Mouse (Mus musculus) liver, postnatal 0 days (tissue): Measurements from ENCODE around the gene Acss2. TPM values are rescaled to one million over a fixed set of nuclear protein-coding genes. Genes with fewer than 3 reads are reported as not detected.

Source experiments
- ATAC-seq: fragments of 200-750 bp; cut with Nextera tagmentation; 2 replicates; pipeline ENCODE4 v1.8.0; 2017; ENCODE audit warnings: mild to moderate bottlenecking, moderate library complexity
- DNase-seq: peaks from one replicate; pipeline ENCODE4 v3.0.0-alpha.2; 2016
- H3K27ac ChIP-seq: fragments of 300-500 bp; sonication (generic); 2 replicates; pipeline ENCODE4 v1.5.1; 2014; ENCODE audit warnings: antibody characterized with exemption, moderate library complexity, mild to moderate bottlenecking, low read depth
- H3K27me3 ChIP-seq: fragments of 300-500 bp; sonication (generic); 2 replicates; pipeline ENCODE4 v1.6.1; 2014; ENCODE audit warnings: low read length, control low read depth, mixed read lengths; ENCODE audit not compliant: insufficient read depth
- H3K36me3 ChIP-seq: fragments of 300-500 bp; sonication (generic); replicated peaks from 2 replicates; pipeline ENCODE4 v1.6.1; 2014; ENCODE audit warnings: mild to moderate bottlenecking, control low read depth, low read length, moderate library complexity, mixed read lengths; ENCODE audit not compliant: insufficient read depth
- H3K4me1 ChIP-seq: fragments of 300-500 bp; sonication (generic); 2 replicates; pipeline ENCODE4 v1.6.1; 2014; ENCODE audit warnings: antibody characterized with exemption, mild to moderate bottlenecking, control low read depth; ENCODE audit not compliant: insufficient read depth
- H3K4me2 ChIP-seq: fragments of 300-500 bp; sonication (generic); 2 replicates; pipeline ENCODE4 v1.6.1; 2014; ENCODE audit warnings: low read depth, mild to moderate bottlenecking, low read length, moderate library complexity, mixed read lengths
- H3K4me3 ChIP-seq: fragments of 300-500 bp; sonication (generic); 2 replicates; pipeline ENCODE4 v1.5.1; 2014; ENCODE audit warnings: low read depth, low read length
- H3K9ac ChIP-seq: fragments of 300-500 bp; sonication (generic); replicated peaks from 2 replicates; pipeline ENCODE4 v1.6.1; 2014; ENCODE audit warnings: mild to moderate bottlenecking, moderate library complexity
- H3K9me3 ChIP-seq: fragments of 300-500 bp; sonication (generic); 2 replicates; pipeline ENCODE4 v1.6.1; 2016; ENCODE audit warnings: mild to moderate bottlenecking, control low read depth, low read length, mixed read lengths
- CTCF ChIP-seq: sonication (generic); IDR thresholded peaks from 2 replicates; pipeline ENCODE4 v1.5.1; 2016; ENCODE audit warnings: antibody characterized with exemption, low read depth
- EP300 ChIP-seq: IDR thresholded peaks from 2 replicates; pipeline ENCODE4 v1.6.1; 2016; ENCODE audit warnings: antibody characterized with exemption, low read depth, mild to moderate bottlenecking
- WGBS: fragments of 180-500 bp; shearing (Covaris S2); extraction: QIAGEN DNeasy Blood & Tissue Kit; methylation state at CpG from one replicate; pipeline ENCODE4 v1.1.7; 2014; ENCODE audit not compliant: insufficient replicate concordance; 5-methylcytosine and 5-hydroxymethylcytosine counted together
- polyA plus RNA-seq: library from polyadenylated mRNA; unstranded; fragments of >200 nt; fragmentation: Nextera tagmentation; extraction: Ambion mirVana; gene quantifications from 2 replicates; pipeline ENCODE4 v1.2.1, GENCODE M21; 2015

The Acss2 gene
- polyA plus RNA-seq, 1 experiment from 2014 or later = 7.5 TPM

- Histone ChIP-seq H3K4me2 (peak overlapping the region; percentile 52), H3K4me3 (peak overlapping the region; percentile 6; the same call in 1 of the 2 replicates), H3K9me3 (no peaks in the 10 kb centered on the region), H3K9ac (no peak overlapping the region), H3K36me3 (no peaks in the 10 kb centered on the region), H3K27ac (no peak overlapping the region), H3K4me1 (peaks cover 12% of the 10 kb centered on the region; the same call in 1 of the 2 replicates), H3K27me3 (peaks cover 28% of the 10 kb centered on the region)
- WGBS = 2% methylated on average over 23 of the region's 23 CpGs
- DNase-seq (peak; percentile 72), ATAC-seq (no peak)
- TF ChIP-seq EP300 (no peak), CTCF (peak; percentile 55)
Measured at GRCm38 (mm10) chr2:155514666-155515065, 3.1 kb upstream of the Acss2 start.

- H3K4me3 ChIP-seq = no peak overlapping the region
- no peak overlapping the region for H3K9ac ChIP-seq
- H3K27me3 ChIP-seq = peaks cover 28% of the 10 kb centered on the region
- peak; percentile 60 for DNase-seq
- no peak for ATAC-seq
- peaks cover 16% of the 10 kb centered on the region; the same call in 1 of the 2 replicates for H3K4me1 ChIP-seq
- 12% methylated on average over 1 of the region's 1 CpGs for WGBS
- no peaks in the 10 kb centered on the region for H3K36me3 ChIP-seq
- no peak overlapping the region for H3K4me2 ChIP-seq
- TF ChIP-seq EP300 (no peak), CTCF (peak; percentile 99)
- H3K27ac ChIP-seq = no peak overlapping the region
- H3K9me3 ChIP-seq = no peaks in the 10 kb centered on the region
Measured at GRCm38 (mm10) chr2:155515941-155516340, 1.8 kb upstream of the Acss2 start.

GRCm38 (mm10) chr2:155518531-155519270, 953 bp downstream of the Acss2 start:
- H3K9me3 ChIP-seq = no peaks in the 10 kb centered on the region
- TF ChIP-seq EP300 (no peak), CTCF (no peak)
- peak overlapping the region; percentile 81 for H3K27ac ChIP-seq
- H3K4me3 ChIP-seq = peak overlapping the region; percentile 93
- ATAC-seq = no peak
- H3K36me3 ChIP-seq = no peaks in the 10 kb centered on the region
- peak overlapping the region; percentile 77 for H3K9ac ChIP-seq
- no peak for DNase-seq
- peak overlapping the region; percentile 89 for H3K4me2 ChIP-seq
- peaks cover 16% of the 10 kb centered on the region; the same call in 1 of the 2 replicates for H3K4me1 ChIP-seq
- 19% methylated on average over 18 of the region's 18 CpGs for whole genome bisulfite sequencing
- peaks cover 18% of the 10 kb centered on the region for H3K27me3 ChIP-seq

- peaks cover 4% of the 10 kb centered on the region; the same call in 1 of the 2 replicates for H3K4me1 ChIP-seq
- no peak overlapping the region for H3K9ac ChIP-seq
- TF ChIP-seq EP300 (no peak), CTCF (no peak)
- no peak overlapping the region for H3K4me3 ChIP-seq
- no peak overlapping the region for H3K4me2 ChIP-seq
- no peaks in the 10 kb centered on the region; the same call in 1 of the 2 replicates for H3K36me3 ChIP-seq
- DNase-seq (no peak), ATAC-seq (no peak)
- no peak overlapping the region for H3K27ac ChIP-seq
- H3K9me3 ChIP-seq = no peaks in the 10 kb centered on the region
- H3K27me3 ChIP-seq = no peaks in the 10 kb centered on the region
- WGBS = 31% methylated on average over 5 of the region's 5 CpGs
Measured at GRCm38 (mm10) chr2:155523706-155524105, 6.0 kb downstream of the Acss2 start.

- no peaks in the 10 kb centered on the region for H3K27me3 ChIP-seq
- peaks cover 4% of the 10 kb centered on the region; the same call in 1 of the 2 replicates for H3K4me1 ChIP-seq
- no peak overlapping the region for H3K4me3 ChIP-seq
- ATAC-seq = no peak
- TF ChIP-seq CTCF (no peak), EP300 (no peak)
- H3K27ac ChIP-seq = no peak overlapping the region
- H3K9ac ChIP-seq = no peak overlapping the region
- H3K36me3 ChIP-seq = no peaks in the 10 kb centered on the region; the same call in 1 of the 2 replicates
- no peaks in the 10 kb centered on the region for H3K9me3 ChIP-seq
- no peak for DNase-seq
- WGBS = 33% methylated on average over 1 of the region's 1 CpGs
- no peak overlapping the region for H3K4me2 ChIP-seq
Measured at GRCm38 (mm10) chr2:155524378-155524777, 6.6 kb downstream of the Acss2 start.

- Histone ChIP-seq H3K27ac (no peak overlapping the region), H3K36me3 (no peaks in the 10 kb centered on the region; the same call in 1 of the 2 replicates), H3K4me3 (no peak overlapping the region), H3K4me2 (no peak overlapping the region), H3K27me3 (no peaks in the 10 kb centered on the region), H3K9ac (no peak overlapping the region), H3K9me3 (no peaks in the 10 kb centered on the region), H3K4me1 (no peaks in the 10 kb centered on the region; the same call in 1 of the 2 replicates)
- no peak for TF ChIP-seq CTCF
- TF ChIP-seq EP300 = peak; percentile 31; the same call in 1 of the 2 replicates
- DNase-seq (no peak), ATAC-seq (no peak)
- WGBS = 38% methylated on average over 5 of the region's 5 CpGs
Measured at GRCm38 (mm10) chr2:155527367-155527766, 9.6 kb downstream of the Acss2 start.
